Mouse (Mus musculus): ENCODE measurements at regions not wholly inside any gene's neighbourhood (a gene's known extent, or its start where the extent isn't known, plus 50 kb on each side); places are given as distances from the start of the nearest gene placed in this dataset.

DNA sequence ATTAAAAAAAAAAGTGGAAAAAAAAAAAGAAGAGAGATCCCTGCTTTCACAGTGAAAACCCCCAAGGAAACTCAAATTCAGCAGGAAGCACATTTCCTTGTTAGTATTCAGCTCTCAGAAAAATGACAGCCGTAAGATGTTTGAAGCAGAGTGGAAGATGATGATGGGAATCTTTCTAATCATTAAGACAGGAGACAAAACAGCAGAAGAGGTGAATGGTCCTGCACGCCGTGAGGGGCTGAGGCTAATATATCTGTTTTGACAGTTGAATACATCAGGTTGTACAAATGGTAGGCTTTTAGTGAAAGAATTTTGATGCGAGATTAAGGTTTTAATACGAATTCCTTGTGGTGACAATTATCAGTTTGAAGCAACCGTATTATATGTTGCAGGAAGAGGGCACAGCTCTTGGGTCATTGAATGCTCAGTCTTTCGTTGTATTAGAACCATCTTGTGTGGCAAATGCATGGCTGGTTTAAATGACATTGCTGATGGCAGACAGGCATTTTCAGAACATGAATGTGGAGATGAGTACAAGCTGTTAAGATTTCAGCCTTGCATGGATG lies 649.3 kb downstream of the Hace1 start:
- no peaks in the 10 kb centered on the region for H3K36me3 ChIP-seq (ENCODE audit: control insufficient read depth, insufficient read depth, low read length)
- H3K27me3 ChIP-seq (ENCODE audit: control insufficient read depth, insufficient read depth, low read depth, low read length): no peaks in the 10 kb centered on the region
- H3K9ac ChIP-seq (ENCODE audit: low read length): no peak overlapping the region
- no peak overlapping the region for H3K4me3 ChIP-seq (ENCODE audit: low read length)
- no peak for ATAC-seq (ENCODE audit: low read depth)
- H3K9me3 ChIP-seq (ENCODE audit: control insufficient read depth, low read length): no peaks in the 10 kb centered on the region
- H3K4me1 ChIP-seq (replicated peaks; ENCODE audit: control insufficient read depth, insufficient read depth, low read length): no peaks in the 10 kb centered on the region
- no peak overlapping the region for H3K27ac ChIP-seq (ENCODE audit: low read length)
- H3K4me2 ChIP-seq (ENCODE audit: low read depth, low read length): no peak overlapping the region
- WGBS: 47% methylated on average over 7 of the region's 7 CpGs

GRCm38 (mm10) chr10:46229608-46230007 lies 652.0 kb downstream of the Hace1 start:
- Histone ChIP-seq H3K36me3 (ENCODE audit: control insufficient read depth, insufficient read depth, low read length) (no peaks in the 10 kb centered on the region), H3K4me1 (replicated peaks; ENCODE audit: control insufficient read depth, insufficient read depth, low read length) (no peaks in the 10 kb centered on the region), H3K9me3 (ENCODE audit: control insufficient read depth, low read length) (no peaks in the 10 kb centered on the region), H3K27me3 (ENCODE audit: control insufficient read depth, insufficient read depth, low read depth, low read length) (no peaks in the 10 kb centered on the region), H3K4me3 (ENCODE audit: low read length) (no peak overlapping the region), H3K9ac (ENCODE audit: low read length) (no peak overlapping the region), H3K4me2 (ENCODE audit: low read depth, low read length) (no peak overlapping the region), H3K27ac (ENCODE audit: low read length) (no peak overlapping the region)
- 54% methylated on average over 4 of the region's 4 CpGs for WGBS
- ATAC-seq (ENCODE audit: low read depth): no peak

DNA sequence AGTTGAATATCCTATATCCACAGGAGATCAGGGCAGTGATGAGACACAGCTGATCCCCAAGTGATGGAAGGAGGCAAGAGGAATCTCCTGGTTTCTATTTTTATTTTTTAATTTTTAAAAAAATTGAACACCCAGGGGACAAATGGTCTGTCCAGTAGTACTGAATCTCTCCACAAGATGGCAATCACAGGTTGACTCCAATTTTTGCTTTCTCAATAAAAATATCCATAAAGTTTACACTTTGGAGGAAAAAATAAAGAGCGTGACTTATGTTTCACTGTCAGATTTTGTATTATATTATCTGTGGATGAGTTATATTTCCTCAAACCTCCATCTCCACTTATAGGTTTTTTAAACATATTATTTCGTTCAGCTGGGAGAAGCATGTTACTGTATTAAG lies 658.0 kb downstream of the Hace1 start:
- no peaks in the 10 kb centered on the region for H3K36me3 ChIP-seq (ENCODE audit: control insufficient read depth, insufficient read depth, low read length)
- H3K4me2 ChIP-seq (ENCODE audit: low read depth, low read length): no peak overlapping the region
- H3K9ac ChIP-seq (ENCODE audit: low read length): no peak overlapping the region
- no peak for ATAC-seq (ENCODE audit: low read depth)
- H3K4me3 ChIP-seq (ENCODE audit: low read length): no peak overlapping the region
- H3K4me1 ChIP-seq (replicated peaks; ENCODE audit: control insufficient read depth, insufficient read depth, low read length): no peaks in the 10 kb centered on the region
- no peaks in the 10 kb centered on the region for H3K9me3 ChIP-seq (ENCODE audit: control insufficient read depth, low read length)
- 31% methylated on average over 2 of the region's 2 CpGs for WGBS
- no peaks in the 10 kb centered on the region for H3K27me3 ChIP-seq (ENCODE audit: control insufficient read depth, insufficient read depth, low read depth, low read length)
- H3K27ac ChIP-seq (ENCODE audit: low read length): no peak overlapping the region

DNA sequence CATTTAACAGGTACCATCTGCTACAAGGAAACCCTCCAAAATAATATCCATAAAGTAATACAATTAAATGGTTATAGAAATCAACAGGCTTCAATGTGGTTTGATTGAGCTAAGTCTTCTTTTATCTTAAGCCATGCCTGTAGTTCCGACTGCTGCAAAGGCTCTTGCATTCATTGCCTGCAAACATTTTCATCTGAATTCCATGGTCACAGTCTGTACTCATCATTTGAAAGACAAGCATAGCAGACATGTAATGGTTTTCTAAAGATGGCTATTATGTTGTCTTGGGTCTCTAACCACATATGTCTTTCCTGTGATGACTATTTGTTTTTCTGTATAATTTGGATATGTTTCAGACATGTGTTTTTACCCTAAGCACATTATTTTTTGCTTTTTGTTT lies 677.9 kb downstream of the Hace1 start:
- no peaks in the 10 kb centered on the region for H3K36me3 ChIP-seq (ENCODE audit: control insufficient read depth, insufficient read depth, low read length)
- no peaks in the 10 kb centered on the region for H3K4me1 ChIP-seq (replicated peaks; ENCODE audit: control insufficient read depth, insufficient read depth, low read length)
- ATAC-seq (ENCODE audit: low read depth): no peak
- no peak overlapping the region for H3K9ac ChIP-seq (ENCODE audit: low read length)
- no peaks in the 10 kb centered on the region for H3K9me3 ChIP-seq (ENCODE audit: control insufficient read depth, low read length)
- H3K27ac ChIP-seq (ENCODE audit: low read length): no peak overlapping the region
- no peak overlapping the region for H3K4me3 ChIP-seq (ENCODE audit: low read length)
- H3K4me2 ChIP-seq (ENCODE audit: low read depth, low read length): no peak overlapping the region
- 89% methylated on average over 1 of the region's 1 CpGs for WGBS
- H3K27me3 ChIP-seq (ENCODE audit: control insufficient read depth, insufficient read depth, low read depth, low read length): no peaks in the 10 kb centered on the region

DNA sequence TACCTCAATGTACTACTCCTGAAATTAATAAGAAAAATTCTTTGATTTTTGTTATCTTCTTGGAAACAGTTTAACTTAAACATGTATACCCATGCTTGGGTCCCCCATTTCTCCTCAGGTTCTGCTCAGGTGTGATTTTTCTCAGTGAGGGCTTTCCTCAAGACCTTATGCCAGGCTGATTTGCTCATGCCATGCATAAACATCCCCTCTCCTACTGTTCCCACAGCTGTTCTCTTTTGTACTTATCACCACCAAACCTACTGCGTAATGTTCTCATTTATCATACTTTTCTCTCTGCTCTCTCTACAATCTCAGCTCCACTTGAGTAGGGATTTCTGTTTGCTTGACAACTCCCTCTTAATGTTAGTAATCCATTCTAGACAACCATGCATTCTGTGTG lies 692.1 kb downstream of the Hace1 start:
- H3K4me2 ChIP-seq (ENCODE audit: low read depth, low read length): no peak overlapping the region
- no peaks in the 10 kb centered on the region for H3K4me1 ChIP-seq (replicated peaks; ENCODE audit: control insufficient read depth, insufficient read depth, low read length)
- H3K9ac ChIP-seq (ENCODE audit: low read length): no peak overlapping the region
- no peak for ATAC-seq (ENCODE audit: low read depth)
- 83% methylated on average over 1 of the region's 1 CpGs for whole genome bisulfite sequencing
- no peak overlapping the region for H3K27ac ChIP-seq (ENCODE audit: low read length)
- H3K36me3 ChIP-seq (ENCODE audit: control insufficient read depth, insufficient read depth, low read length): no peaks in the 10 kb centered on the region
- no peaks in the 10 kb centered on the region for H3K27me3 ChIP-seq (ENCODE audit: control insufficient read depth, insufficient read depth, low read depth, low read length)
- H3K4me3 ChIP-seq (ENCODE audit: low read length): no peak overlapping the region
- no peaks in the 10 kb centered on the region for H3K9me3 ChIP-seq (ENCODE audit: control insufficient read depth, low read length)

- Histone ChIP-seq H3K9ac (ENCODE audit: low read length) (no peak overlapping the region), H3K4me1 (replicated peaks; ENCODE audit: control insufficient read depth, insufficient read depth, low read length) (no peaks in the 10 kb centered on the region), H3K27me3 (ENCODE audit: control insufficient read depth, insufficient read depth, low read depth, low read length) (no peaks in the 10 kb centered on the region), H3K4me2 (ENCODE audit: low read depth, low read length) (no peak overlapping the region), H3K36me3 (ENCODE audit: control insufficient read depth, insufficient read depth, low read length) (no peaks in the 10 kb centered on the region), H3K27ac (ENCODE audit: low read length) (no peak overlapping the region), H3K9me3 (ENCODE audit: control insufficient read depth, low read length) (no peaks in the 10 kb centered on the region), H3K4me3 (ENCODE audit: low read length) (no peak overlapping the region)
- no peak for ATAC-seq (ENCODE audit: low read depth)
- WGBS: 43% methylated on average over 1 of the region's 1 CpGs
Observed at GRCm38 (mm10) chr10:46273846-46274245, 696.2 kb downstream of the Hace1 start.

- 41% methylated on average over 5 of the region's 5 CpGs for WGBS
- Histone ChIP-seq H3K4me3 (ENCODE audit: low read length) (no peak overlapping the region), H3K27ac (ENCODE audit: low read length) (no peak overlapping the region), H3K9ac (ENCODE audit: low read length) (no peak overlapping the region), H3K27me3 (ENCODE audit: control insufficient read depth, insufficient read depth, low read depth, low read length) (no peaks in the 10 kb centered on the region), H3K4me2 (ENCODE audit: low read depth, low read length) (no peak overlapping the region), H3K36me3 (ENCODE audit: control insufficient read depth, insufficient read depth, low read length) (no peaks in the 10 kb centered on the region), H3K4me1 (replicated peaks; ENCODE audit: control insufficient read depth, insufficient read depth, low read length) (no peaks in the 10 kb centered on the region), H3K9me3 (ENCODE audit: control insufficient read depth, low read length) (no peaks in the 10 kb centered on the region)
- ATAC-seq (ENCODE audit: low read depth): no peak
Observed at GRCm38 (mm10) chr10:46294290-46294689, 716.7 kb downstream of the Hace1 start.

DNA sequence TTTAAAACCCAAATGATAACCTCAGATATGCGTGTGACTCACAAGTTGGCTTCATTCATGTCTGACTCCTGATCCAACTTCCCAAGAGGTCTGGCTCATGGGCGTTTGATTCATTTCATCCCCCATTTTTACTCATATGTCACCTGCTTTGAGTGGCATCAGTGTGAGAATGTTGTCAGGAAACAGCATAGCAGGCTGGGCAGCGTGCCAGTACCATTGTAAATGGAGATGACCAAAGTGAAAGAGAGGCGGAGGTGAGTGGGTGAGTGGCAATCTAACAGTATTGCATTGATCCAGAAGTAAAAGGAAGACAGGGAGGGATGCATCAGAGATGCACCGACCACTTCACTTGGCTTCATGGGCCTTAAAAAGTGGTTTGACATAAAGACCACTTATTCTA lies 720.7 kb downstream of the Hace1 start:
- Histone ChIP-seq H3K9ac (ENCODE audit: low read length) (no peak overlapping the region), H3K27ac (ENCODE audit: low read length) (no peak overlapping the region), H3K4me3 (ENCODE audit: low read length) (no peak overlapping the region), H3K9me3 (ENCODE audit: control insufficient read depth, low read length) (no peaks in the 10 kb centered on the region), H3K4me1 (replicated peaks; ENCODE audit: control insufficient read depth, insufficient read depth, low read length) (no peaks in the 10 kb centered on the region), H3K4me2 (ENCODE audit: low read depth, low read length) (no peak overlapping the region), H3K27me3 (ENCODE audit: control insufficient read depth, insufficient read depth, low read depth, low read length) (no peaks in the 10 kb centered on the region), H3K36me3 (ENCODE audit: control insufficient read depth, insufficient read depth, low read length) (no peaks in the 10 kb centered on the region)
- 49% methylated on average over 5 of the region's 5 CpGs for WGBS
- ATAC-seq (ENCODE audit: low read depth): no peak

- no peak overlapping the region for H3K9ac ChIP-seq (ENCODE audit: low read length)
- H3K4me1 ChIP-seq (replicated peaks; ENCODE audit: control insufficient read depth, insufficient read depth, low read length): no peaks in the 10 kb centered on the region
- ATAC-seq (ENCODE audit: low read depth): no peak
- no peaks in the 10 kb centered on the region for H3K27me3 ChIP-seq (ENCODE audit: control insufficient read depth, insufficient read depth, low read depth, low read length)
- whole genome bisulfite sequencing: 51% methylated on average over 3 of the region's 3 CpGs
- no peak overlapping the region for H3K4me2 ChIP-seq (ENCODE audit: low read depth, low read length)
- H3K9me3 ChIP-seq (ENCODE audit: control insufficient read depth, low read length): no peaks in the 10 kb centered on the region
- H3K4me3 ChIP-seq (ENCODE audit: low read length): no peak overlapping the region
- H3K36me3 ChIP-seq (ENCODE audit: control insufficient read depth, insufficient read depth, low read length): no peaks in the 10 kb centered on the region
- no peak overlapping the region for H3K27ac ChIP-seq (ENCODE audit: low read length)
Observed at GRCm38 (mm10) chr10:46299521-46299920, 721.9 kb downstream of the Hace1 start.
